Mouse (Mus musculus) G1E (cell line): ENCODE measurements at regions not wholly inside any gene's neighbourhood (a gene's known extent, or its start where the extent isn't known, plus 50 kb on each side); places are given as distances from the start of the nearest gene placed in this dataset.

Experiments
- CTCF ChIP-seq: IDR thresholded peaks from 2 replicates; pipeline ENCODE4 v1.5.1; 2012; ENCODE audit warnings: low read depth, low read length, inconsistent platforms, mixed read lengths
- GATA1 ChIP-seq: IDR thresholded peaks from 2 replicates; pipeline ENCODE4 v1.6.1; 2012; ENCODE audit warnings: borderline replicate concordance, low read length, inconsistent platforms, mixed read lengths
- GATA2 ChIP-seq: IDR thresholded peaks from 2 replicates; pipeline ENCODE4 v1.6.1; 2012; ENCODE audit warnings: low read depth, low read length, inconsistent platforms, borderline replicate concordance
- POLR2AphosphoS5 ChIP-seq: IDR thresholded peaks from 2 replicates; pipeline ENCODE4 v1.6.1; 2012; ENCODE audit warnings: low read depth, low read length, inconsistent platforms; ENCODE audit not compliant: insufficient replicate concordance

DNA sequence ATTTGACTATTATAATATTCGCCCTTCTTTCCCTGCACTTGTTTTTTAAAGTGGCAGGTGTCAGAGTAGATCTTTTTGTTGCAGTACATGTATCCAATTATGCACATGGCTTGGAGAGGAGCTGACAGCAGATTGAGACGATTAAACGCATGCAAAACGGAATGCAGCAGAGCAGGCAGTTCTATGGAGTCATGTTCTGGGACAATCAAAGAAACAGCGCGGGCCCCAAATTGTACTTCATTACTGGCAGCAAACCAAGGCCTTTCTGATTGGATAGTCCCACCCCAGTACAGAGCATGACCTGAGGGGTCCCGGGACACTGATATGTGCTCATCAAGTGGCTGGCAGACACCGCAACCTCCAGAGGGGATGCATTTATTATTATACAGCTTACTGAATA, 140.5 kb downstream of the Samd5 start:
- TF ChIP-seq GATA1 (no peak), CTCF (no peak), GATA2 (no peak), POLR2AphosphoS5 (no peak)
